ENCODE assay signal across 9 mouse cellular contexts in genomic region chr8:116115811-116116372, GRCm38 (mm10).
DNase-seq lines count a peak whose midpoint lies in the region; ATAC-seq lines count a peak whose summit lies in the region.
"Had no signal": no experiment of that assay in that cellular context is flagged by ENCODE, and none has a peak within 500 bp of the region (broad histone marks: within the 10 kb centered on the region; RNA-seq: fewer than 3 reads in every experiment).

No protein-coding gene starts in this region.

- H3K4me3 ChIP-seq in embryonic facial prominence, embryonic 13.5 days = no peak overlapping the region
- H3K4me3 ChIP-seq in neural tube, embryonic 13.5 days = no peak overlapping the region

- no peak overlapping the region for H3K9ac ChIP-seq in embryonic facial prominence, embryonic 13.5 days
- no peak overlapping the region for H3K9ac ChIP-seq in neural tube, embryonic 13.5 days

- 0 out of 2 replicates have a peak, but pooled peaks cover 7% of the 10 kb centered on the region for H3K27me3 ChIP-seq in embryonic facial prominence, embryonic 13.5 days
- no peaks in the 10 kb centered on the region; the same call in 1 of the 2 replicates for H3K27me3 ChIP-seq in neural tube, embryonic 13.5 days

- peak overlapping the region; percentile 44; the same call in 1 of the 2 replicates for H3K27ac ChIP-seq in embryonic facial prominence, embryonic 13.5 days
- 0 out of 2 replicates have a peak overlapping the region, but pooled peaks have one; percentile 5 for H3K27ac ChIP-seq in neural tube, embryonic 13.5 days (replicated peaks)
- H3K27ac ChIP-seq: macrophage had no signal

- no peaks in the 10 kb centered on the region for H3K36me3 ChIP-seq in embryonic facial prominence, embryonic 13.5 days
- no peaks in the 10 kb centered on the region for H3K36me3 ChIP-seq in neural tube, embryonic 13.5 days

- ATAC-seq in embryonic facial prominence, embryonic 13.5 days (ENCODE audit: insufficient number of reproducible peaks, insufficient read depth, low FRiP score, low TSS enrichment, low read depth) = 0 out of 2 replicates have a peak, but pooled peaks have one; percentile 43
- peak; percentile 82 for ATAC-seq in neural tube, embryonic 13.5 days (ENCODE audit: low read depth)
- ATAC-seq in granulocyte monocyte progenitor cell, adult 5-6 weeks (replicated peaks; ENCODE audit: poor library complexity, severe bottlenecking) = no peak

- no peaks in the 10 kb centered on the region for H3K9me3 ChIP-seq in embryonic facial prominence, embryonic 13.5 days
- H3K9me3 ChIP-seq in neural tube, embryonic 13.5 days = no peaks in the 10 kb centered on the region

- WGBS in embryonic facial prominence, embryonic 13.5 days = 30% methylated on average over 18 of the region's 18 CpGs
- whole genome bisulfite sequencing in neural tube, embryonic 13.5 days = 33% methylated on average over 18 of the region's 18 CpGs

- intact Hi-C loops in left cerebral cortex, postnatal 4 days (cut with DNase I) = no loop called here

- DNase-seq in adrenal gland, postnatal 36 days = peak; percentile 40 to 42
- DNase-seq in heart, adult 9 months (ENCODE audit: low spot score in 2 of 2) = peak; percentile 58 to 68
- peak; percentile 52 to 54 for DNase-seq in kidney, adult 8-10 months
- peak; percentile 94 for DNase-seq in left cerebral cortex, postnatal 4 days
- peak; percentile 66 to 83 for DNase-seq in urinary bladder, postnatal 36 days (ENCODE audit: low spot score in 2 of 2)

- H3K4me2 ChIP-seq in embryonic facial prominence, embryonic 13.5 days = peak overlapping the region; percentile 36
- H3K4me2 ChIP-seq in neural tube, embryonic 13.5 days = peak overlapping the region; percentile 36

- H3K4me1 ChIP-seq in embryonic facial prominence, embryonic 13.5 days = peaks cover 27% of the 10 kb centered on the region
- peaks cover 23% of the 10 kb centered on the region for H3K4me1 ChIP-seq in neural tube, embryonic 13.5 days (replicated peaks)

Comparison
In these comparisons a context has a peak if more than half of its experiments do, and no peak if none do; other contexts are left out.
1. DNase-seq: peak in every context shown above with its lines; median percentile 94 in left cerebral cortex, postnatal 4 days; 74 in urinary bladder, postnatal 36 days; 63 in heart, adult 9 months; 53 in kidney, adult 8-10 months; 41 in adrenal gland, postnatal 36 days.